Mouse (Mus musculus) CD4-positive helper T cell, adult 2 months (primary cell): ENCODE data around the gene Fbxw20.
"Not testable (repeated sequence)": the region's sequence is repeated elsewhere in the genome, so short reads cannot be mapped to it uniquely, and the experiment has no call there.

ENCODE experiments used
- DNase-seq: peaks from one replicate; pipeline ENCODE4 v3.0.0-alpha.2; 2012; ENCODE audit warnings: low read depth, missing footprints, low spot score

Gene Fbxw20

GRCm38 (mm10) chr9:109234654-109235053 is at the start of gene Fbxw20:
TSS of gene Fbxw20 (minus strand) at chr9:109234754.
- DNase-seq, result no peak

DNA sequence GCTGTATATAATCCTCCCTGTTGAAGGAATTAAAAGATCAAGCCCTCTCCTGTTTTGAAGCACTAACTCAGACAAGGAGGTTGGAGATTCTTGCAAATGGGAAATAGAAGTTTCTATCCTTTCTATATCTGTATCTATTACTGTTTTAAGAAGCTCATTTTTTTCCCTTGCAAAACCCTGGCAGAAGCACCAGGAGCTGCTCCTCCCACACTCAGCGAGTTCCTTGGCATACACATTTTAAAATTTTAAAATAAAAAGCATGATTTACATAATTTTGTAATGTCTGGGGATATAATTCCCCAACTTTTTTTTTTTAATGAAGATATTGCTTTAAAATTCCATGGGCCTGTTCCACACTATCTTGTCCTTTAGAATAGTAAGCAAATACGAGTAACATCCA is 28.5 kb upstream of the Fbxw20 start:
- DNase-seq, result no peak

- no peak for DNase-seq
These were observed 16.1 kb downstream of the Fbxw20 start for GRCm38 (mm10) chr9:109218449-109218848.

DNA sequence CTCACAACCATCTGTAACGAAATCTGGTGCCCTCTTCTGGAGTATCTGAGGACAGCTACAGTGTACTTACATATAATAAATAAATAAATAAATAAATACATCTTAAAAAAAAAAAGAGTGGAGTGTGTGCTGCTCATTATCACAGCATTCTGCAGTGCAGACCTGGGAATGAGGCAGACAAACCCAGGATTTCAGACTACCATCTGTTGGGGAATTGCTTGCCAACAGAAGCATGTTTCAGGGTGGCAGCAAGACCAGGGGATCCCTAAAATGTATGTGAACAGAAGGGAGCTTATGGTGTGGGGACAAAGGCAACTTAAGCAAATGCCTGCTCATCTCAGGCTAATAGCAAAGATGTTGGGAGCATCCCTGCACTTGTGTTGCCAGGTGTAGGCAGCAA is 33.2 kb downstream of the Fbxw20 start:
- DNase-seq, result not testable (repeated sequence)

DNA sequence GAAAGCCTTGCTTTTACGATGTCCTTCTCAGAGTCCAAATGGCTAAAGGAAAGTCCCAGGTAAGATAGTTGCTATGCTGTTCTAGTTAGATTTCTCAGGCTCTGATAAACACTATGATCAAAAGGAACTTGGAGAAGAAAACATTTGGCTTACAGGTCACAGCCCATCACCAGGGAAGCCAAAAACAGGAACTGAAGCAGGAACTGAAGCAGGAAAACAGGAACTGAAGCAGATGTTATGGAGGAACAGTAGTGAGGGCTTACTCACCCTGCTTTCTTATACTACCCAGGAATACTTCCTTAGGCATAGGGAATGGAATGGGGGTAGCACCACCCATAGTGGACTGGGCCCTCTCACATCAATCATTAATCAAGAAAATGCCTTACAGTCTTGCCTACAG is 34.2 kb downstream of the Fbxw20 start:
- no peak for DNase-seq

DNA sequence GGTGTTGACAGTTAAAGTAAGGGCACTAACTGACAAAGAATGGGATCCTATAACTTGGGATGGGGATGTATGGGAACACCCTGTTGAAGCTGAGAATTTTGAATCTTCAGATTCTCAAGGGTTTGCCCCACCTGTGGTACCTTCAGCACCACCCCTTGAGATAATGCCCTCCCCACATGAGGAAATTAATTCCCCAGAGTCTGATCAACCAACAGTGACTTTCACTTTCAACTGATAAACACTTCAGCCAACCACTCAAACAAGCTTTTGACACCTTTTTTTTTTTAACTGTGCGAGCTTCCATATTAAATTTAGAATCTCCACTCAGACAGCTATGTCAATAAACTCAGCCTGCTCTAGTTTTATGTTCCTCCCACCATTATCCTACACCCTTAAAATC is 35.2 kb downstream of the Fbxw20 start:
- no peak for DNase-seq

GRCm38 (mm10) chr9:109195875-109196274 is 38.7 kb downstream of the Fbxw20 start, which contains the start of gene Fbxw13:
TSS of gene Fbxw13 (minus strand) at chr9:109195975.
- DNase-seq, result not testable (repeated sequence)

GRCm38 (mm10) chr9:109177208-109177607 is 57.3 kb downstream of the Fbxw20 start:
- no peak for DNase-seq

DNA sequence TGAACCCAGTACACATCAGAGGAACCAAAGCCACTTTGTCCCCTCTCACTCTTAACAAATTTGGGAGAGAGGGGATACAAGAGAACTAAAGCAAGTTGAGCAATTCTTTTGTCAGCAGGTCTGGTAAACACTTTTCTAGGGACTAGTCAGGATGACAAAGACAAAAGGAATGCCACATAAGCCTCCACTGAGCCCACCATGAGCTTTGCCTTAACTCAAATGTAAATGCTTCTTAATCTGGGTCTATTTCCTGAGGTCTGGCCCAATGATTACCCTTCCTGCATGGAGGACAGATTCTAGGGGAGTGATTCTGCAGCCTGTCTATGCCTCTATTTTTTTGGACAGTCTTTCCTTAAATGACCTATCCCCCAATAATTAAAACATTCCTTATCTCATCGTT is 58.3 kb downstream of the Fbxw20 start:
- DNase-seq, result no peak
